Mouse (Mus musculus) forebrain, embryonic 13.5 days (tissue): Measurements from ENCODE around the gene Chrng. TPM values are rescaled to one million over a fixed set of nuclear protein-coding genes. Genes with fewer than 3 reads are reported as not detected.

Experiments
- ATAC-seq: fragments of 200-750 bp; cut with Nextera tagmentation; 2 replicates; pipeline ENCODE4 v1.8.0; 2017
- H3K27ac ChIP-seq: fragments of 300-500 bp; sonication (generic); 2 replicates; pipeline ENCODE4 v1.5.1; 2015; ENCODE audit warnings: inconsistent platforms, mild to moderate bottlenecking, moderate library complexity
- H3K27me3 ChIP-seq: fragments of 300-500 bp; sonication (generic); 2 replicates; pipeline ENCODE4 v1.6.1; 2015; ENCODE audit warnings: mild to moderate bottlenecking, inconsistent platforms
- H3K36me3 ChIP-seq: fragments of 300-500 bp; sonication (generic); 2 replicates; pipeline ENCODE4 v1.6.1; 2015; ENCODE audit warnings: mild to moderate bottlenecking, inconsistent platforms; ENCODE audit not compliant: poor library complexity, severe bottlenecking
- H3K4me1 ChIP-seq: fragments of 300-500 bp; sonication (generic); 2 replicates; pipeline ENCODE4 v1.6.1; 2015; ENCODE audit warnings: inconsistent platforms
- H3K4me2 ChIP-seq: fragments of 300-500 bp; sonication (generic); 2 replicates; pipeline ENCODE4 v1.6.1; 2015; ENCODE audit warnings: inconsistent platforms, mild to moderate bottlenecking, moderate library complexity
- H3K4me3 ChIP-seq: fragments of 300-500 bp; sonication (generic); 2 replicates; pipeline ENCODE4 v1.5.1; 2015; ENCODE audit warnings: mild to moderate bottlenecking, inconsistent platforms
- H3K9ac ChIP-seq: fragments of 300-500 bp; sonication (generic); 2 replicates; pipeline ENCODE4 v1.6.1; 2015; ENCODE audit warnings: mild to moderate bottlenecking, inconsistent platforms
- H3K9me3 ChIP-seq: fragments of 300-500 bp; sonication (generic); replicated peaks from 2 replicates; pipeline ENCODE4 v1.6.1; 2016; ENCODE audit warnings: inconsistent platforms
- WGBS: fragments of 180-500 bp; shearing (Covaris S2); methylation state at CpG from one replicate; pipeline ENCODE4 v1.1.7; 2015; 5-methylcytosine and 5-hydroxymethylcytosine counted together
- polyA plus RNA-seq: library from polyadenylated mRNA; unstranded; fragments of >200 nt; fragmentation: Nextera tagmentation; extraction: Ambion mirVana; gene quantifications from 2 replicates; pipeline ENCODE4 v1.2.1, GENCODE M21; 2015

Gene Chrng
- polyA plus RNA-seq, 1 experiment from 2014 or later: not detected

GRCm38 (mm10) chr1:87201848-87202247 is 2.6 kb upstream of the Chrng start:
- Histone ChIP-seq H3K9me3 (no peaks in the 10 kb centered on the region), H3K4me2 (no peak overlapping the region), H3K27me3 (peaks cover 14% of the 10 kb centered on the region), H3K9ac (no peak overlapping the region), H3K27ac (no peak overlapping the region), H3K36me3 (no peaks in the 10 kb centered on the region), H3K4me3 (no peak overlapping the region), H3K4me1 (no peaks in the 10 kb centered on the region)
- WGBS: 48% methylated on average over 1 of the region's 1 CpGs
- no peak for ATAC-seq

- H3K4me1 ChIP-seq: no peaks in the 10 kb centered on the region
- H3K4me2 ChIP-seq: no peak overlapping the region
- H3K27me3 ChIP-seq: peaks cover 26% of the 10 kb centered on the region
- no peaks in the 10 kb centered on the region for H3K9me3 ChIP-seq
- H3K9ac ChIP-seq: no peak overlapping the region
- no peak overlapping the region for H3K4me3 ChIP-seq
- ATAC-seq: no peak
- 80% methylated on average over 5 of the region's 5 CpGs for WGBS
- no peaks in the 10 kb centered on the region for H3K36me3 ChIP-seq
- H3K27ac ChIP-seq: no peak overlapping the region
These were observed 678 bp upstream of the Chrng start for GRCm38 (mm10) chr1:87203779-87204178.

DNA sequence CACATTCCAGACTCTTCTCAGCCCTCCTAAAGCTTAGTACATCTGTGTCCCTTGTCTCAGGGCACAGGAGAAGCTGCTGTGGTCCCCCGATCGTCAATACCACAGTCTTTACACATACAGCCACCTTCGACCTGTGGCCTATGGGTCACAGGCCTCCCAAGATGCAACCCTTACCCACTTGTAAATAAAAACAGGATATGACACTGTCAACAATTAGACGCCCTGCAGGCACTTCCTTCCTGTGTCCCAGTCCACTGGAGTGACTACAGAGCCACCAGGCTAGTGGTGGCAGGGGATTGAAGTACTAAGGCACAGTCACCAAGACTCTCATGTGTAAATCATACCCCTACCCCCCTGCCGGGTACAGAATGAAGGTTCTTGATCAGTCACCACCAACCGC is 581 bp downstream of the Chrng start:
- H3K9me3 ChIP-seq: no peaks in the 10 kb centered on the region
- H3K4me3 ChIP-seq: no peak overlapping the region
- no peak overlapping the region for H3K4me2 ChIP-seq
- no peaks in the 10 kb centered on the region for H3K36me3 ChIP-seq
- peaks cover 31% of the 10 kb centered on the region for H3K27me3 ChIP-seq
- H3K27ac ChIP-seq: no peak overlapping the region
- no peak overlapping the region for H3K9ac ChIP-seq
- H3K4me1 ChIP-seq: no peaks in the 10 kb centered on the region
- WGBS: 79% methylated on average over 6 of the region's 6 CpGs
- no peak for ATAC-seq

DNA sequence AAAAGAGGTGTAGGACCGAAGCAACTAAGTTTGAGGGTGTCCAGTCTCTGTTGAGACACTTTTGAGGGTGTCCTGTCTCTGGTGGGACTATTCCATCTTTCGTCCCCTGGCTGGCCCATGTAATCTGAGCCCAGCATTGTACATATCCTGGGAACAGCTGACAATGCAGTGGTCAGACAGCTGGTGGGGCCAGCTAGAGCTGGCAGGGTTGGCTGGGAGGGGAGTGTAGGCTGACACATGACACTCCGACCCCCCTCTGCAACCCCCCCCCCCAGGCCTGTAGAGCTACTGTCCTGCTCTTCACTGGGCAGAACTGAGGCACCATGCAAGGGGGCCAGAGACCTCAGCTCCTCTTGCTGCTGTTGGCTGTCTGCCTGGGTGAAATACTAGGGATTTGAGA is 1.0 kb downstream of the Chrng start:
- Histone ChIP-seq H3K4me3 (no peak overlapping the region), H3K36me3 (no peaks in the 10 kb centered on the region), H3K9me3 (no peaks in the 10 kb centered on the region), H3K9ac (no peak overlapping the region), H3K27me3 (peaks cover 31% of the 10 kb centered on the region), H3K4me1 (no peaks in the 10 kb centered on the region), H3K4me2 (no peak overlapping the region), H3K27ac (no peak overlapping the region)
- ATAC-seq: no peak
- WGBS: 58% methylated on average over 3 of the region's 3 CpGs

DNA sequence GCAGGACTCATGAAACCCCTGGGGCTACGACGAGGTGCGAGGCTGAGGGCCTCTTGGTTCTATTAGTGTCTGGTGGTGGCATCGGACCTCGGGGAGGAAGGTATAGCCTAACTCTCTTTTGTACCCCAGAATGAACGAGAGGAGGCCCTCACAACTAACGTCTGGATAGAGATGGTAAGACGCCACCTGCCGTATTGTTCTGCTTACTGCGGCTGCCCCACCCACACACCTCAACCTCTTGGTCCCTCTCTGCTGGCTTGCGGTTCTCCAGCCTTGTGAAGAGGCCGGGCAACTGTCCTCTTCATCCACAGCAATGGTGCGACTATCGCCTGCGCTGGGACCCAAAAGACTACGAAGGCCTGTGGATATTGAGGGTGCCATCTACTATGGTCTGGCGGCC is 1.9 kb downstream of the Chrng start:
- no peaks in the 10 kb centered on the region for H3K4me1 ChIP-seq
- no peaks in the 10 kb centered on the region for H3K36me3 ChIP-seq
- peaks cover 31% of the 10 kb centered on the region for H3K27me3 ChIP-seq
- no peak overlapping the region for H3K27ac ChIP-seq
- 16% methylated on average over 17 of the region's 17 CpGs for WGBS
- ATAC-seq: no peak
- H3K4me2 ChIP-seq: no peak overlapping the region
- no peak overlapping the region for H3K9ac ChIP-seq
- no peak overlapping the region for H3K4me3 ChIP-seq
- no peaks in the 10 kb centered on the region for H3K9me3 ChIP-seq

DNA sequence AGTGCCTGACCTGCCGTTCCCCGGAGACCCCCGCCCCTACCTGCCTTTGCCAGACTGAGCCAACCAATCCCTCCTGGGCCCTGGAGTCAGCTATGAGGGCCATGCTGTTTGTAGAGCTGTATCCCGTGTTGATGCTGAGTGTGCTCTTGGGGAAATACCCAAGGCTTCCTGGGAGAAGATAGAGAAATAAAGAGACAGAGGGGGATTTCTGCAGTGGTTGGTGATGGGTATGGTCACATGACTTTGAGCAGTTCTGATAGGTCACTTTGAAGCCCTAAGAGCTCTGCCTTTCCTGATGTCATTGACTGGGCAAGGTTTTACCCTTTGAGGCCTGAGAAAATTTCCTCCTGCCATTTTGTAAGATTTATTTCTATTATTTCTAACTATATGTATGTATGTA is 7.0 kb downstream of the Chrng start:
- H3K4me1 ChIP-seq: peaks cover 26% of the 10 kb centered on the region
- no peaks in the 10 kb centered on the region for H3K36me3 ChIP-seq
- no peak overlapping the region for H3K27ac ChIP-seq
- H3K9ac ChIP-seq: no peak overlapping the region
- H3K4me2 ChIP-seq: no peak overlapping the region
- ATAC-seq: no peak
- peaks cover 21% of the 10 kb centered on the region for H3K27me3 ChIP-seq
- no peaks in the 10 kb centered on the region for H3K9me3 ChIP-seq
- H3K4me3 ChIP-seq: no peak overlapping the region
- WGBS: 87% methylated on average over 4 of the region's 4 CpGs

DNA sequence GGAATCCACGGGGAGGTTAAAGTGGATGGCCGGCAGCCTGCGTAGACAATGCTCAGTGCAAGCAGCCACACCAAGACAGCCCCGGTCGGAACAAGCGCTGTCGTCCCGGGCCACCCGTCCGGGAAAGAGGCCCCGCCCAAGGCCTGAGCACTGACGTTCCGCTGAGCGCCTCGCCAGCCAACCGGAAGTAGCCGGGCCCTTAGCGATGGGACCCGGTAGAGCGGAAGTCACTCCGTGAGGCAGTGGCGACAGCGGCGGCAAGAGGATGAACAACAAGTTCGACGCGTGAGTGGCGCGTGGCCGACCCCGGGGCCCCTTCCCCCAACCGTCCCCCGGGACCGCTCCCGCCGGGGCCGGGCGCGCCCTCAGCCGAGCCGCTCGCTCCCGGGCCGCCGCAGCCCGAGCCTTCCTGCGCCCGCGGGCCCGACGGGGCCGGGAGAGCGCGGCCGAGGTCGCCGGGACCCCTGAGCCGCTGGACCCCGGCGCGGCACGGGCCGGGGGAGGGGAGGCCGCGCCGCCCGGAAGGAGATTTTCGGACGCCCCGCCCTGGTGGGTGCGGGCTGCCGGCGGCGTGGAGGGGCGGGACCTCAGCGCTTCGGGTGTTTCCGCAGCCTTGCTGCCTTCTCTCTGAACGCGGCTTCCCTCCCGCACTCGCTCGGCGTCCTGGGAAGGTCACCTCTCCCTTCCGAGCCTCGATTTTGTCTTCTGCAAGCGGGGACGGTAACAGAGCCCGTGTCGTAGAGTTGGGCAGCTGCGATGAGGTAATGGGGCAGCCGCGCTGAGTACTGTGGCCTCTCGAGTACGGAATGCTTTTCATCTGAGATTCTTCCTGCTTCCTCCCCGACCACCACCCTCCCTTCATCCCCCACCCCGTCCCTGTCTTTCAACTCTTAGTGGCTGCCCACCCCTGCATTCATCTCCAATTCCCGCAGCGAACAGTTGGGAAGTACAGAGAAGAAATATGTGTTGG is 9.6 kb downstream of the Chrng start, which contains the start of gene Eif4e2:
Eif4e2 (plus strand) TSS at position 180 of the 970 bp plus-strand sequence.
- H3K27ac ChIP-seq: peak within 1 kb of the TSS; percentile 96
- H3K27me3 ChIP-seq: 0 out of 2 replicates have a peak, but pooled peaks cover 4% of the 10 kb centered on the region
- H3K36me3 ChIP-seq: 0 out of 2 replicates have a peak, but pooled peaks cover 3% of the 10 kb centered on the region
- peak; percentile 98 for ATAC-seq
- H3K9me3 ChIP-seq: no peaks in the 10 kb centered on the region
- H3K4me1 ChIP-seq: peaks cover 36% of the 10 kb centered on the region
- under 1% methylated on average over 85 of the region's 99 CpGs for WGBS
- peak within 1 kb of the TSS; percentile 85 for H3K4me3 ChIP-seq
- H3K4me2 ChIP-seq: peak within 1 kb of the TSS; percentile 77
- peak within 1 kb of the TSS; percentile 91 for H3K9ac ChIP-seq

- Histone ChIP-seq H3K27ac (no peak overlapping the region), H3K27me3 (no peaks in the 10 kb centered on the region), H3K9ac (peak overlapping the region; percentile 91), H3K36me3 (peaks cover 8% of the 10 kb centered on the region), H3K4me2 (peak overlapping the region; percentile 77), H3K4me3 (peak overlapping the region; percentile 85), H3K9me3 (no peaks in the 10 kb centered on the region), H3K4me1 (peaks cover 36% of the 10 kb centered on the region)
- WGBS: 34% methylated on average over 4 of the region's 4 CpGs
- ATAC-seq: no peak
These were observed 10.3 kb downstream of the Chrng start for GRCm38 (mm10) chr1:87214748-87215147.

GRCm38 (mm10) chr1:87217938-87218337 is 13.5 kb downstream of the Chrng start:
- Histone ChIP-seq H3K27ac (no peak overlapping the region), H3K4me3 (no peak overlapping the region), H3K27me3 (no peaks in the 10 kb centered on the region), H3K9me3 (no peaks in the 10 kb centered on the region), H3K4me2 (no peak overlapping the region), H3K4me1 (peaks cover 34% of the 10 kb centered on the region), H3K36me3 (peaks cover 40% of the 10 kb centered on the region), H3K9ac (0 out of 2 replicates have a peak overlapping the region, but pooled peaks have one; percentile 9)
- no peak for ATAC-seq
- WGBS: 67% methylated on average over 3 of the region's 3 CpGs

- no peak for ATAC-seq
- Histone ChIP-seq H3K4me2 (no peak overlapping the region), H3K4me3 (no peak overlapping the region), H3K27ac (no peak overlapping the region), H3K36me3 (peaks cover 98% of the 10 kb centered on the region), H3K27me3 (no peaks in the 10 kb centered on the region), H3K9ac (no peak overlapping the region), H3K9me3 (no peaks in the 10 kb centered on the region), H3K4me1 (no peaks in the 10 kb centered on the region)
- WGBS: 98% methylated on average over 8 of the region's 8 CpGs
These were observed 21.3 kb downstream of the Chrng start for GRCm38 (mm10) chr1:87225739-87226138.

- H3K4me1 ChIP-seq: no peaks in the 10 kb centered on the region
- no peak overlapping the region for H3K9ac ChIP-seq
- no peak overlapping the region for H3K4me2 ChIP-seq
- no peak for ATAC-seq
- no peaks in the 10 kb centered on the region for H3K9me3 ChIP-seq
- H3K27ac ChIP-seq: no peak overlapping the region
- H3K4me3 ChIP-seq: no peak overlapping the region
- H3K27me3 ChIP-seq: no peaks in the 10 kb centered on the region
- 100% methylated on average over 1 of the region's 1 CpGs for WGBS
- peaks cover 97% of the 10 kb centered on the region for H3K36me3 ChIP-seq
These were observed 22.1 kb downstream of the Chrng start for GRCm38 (mm10) chr1:87226409-87227159.

DNA sequence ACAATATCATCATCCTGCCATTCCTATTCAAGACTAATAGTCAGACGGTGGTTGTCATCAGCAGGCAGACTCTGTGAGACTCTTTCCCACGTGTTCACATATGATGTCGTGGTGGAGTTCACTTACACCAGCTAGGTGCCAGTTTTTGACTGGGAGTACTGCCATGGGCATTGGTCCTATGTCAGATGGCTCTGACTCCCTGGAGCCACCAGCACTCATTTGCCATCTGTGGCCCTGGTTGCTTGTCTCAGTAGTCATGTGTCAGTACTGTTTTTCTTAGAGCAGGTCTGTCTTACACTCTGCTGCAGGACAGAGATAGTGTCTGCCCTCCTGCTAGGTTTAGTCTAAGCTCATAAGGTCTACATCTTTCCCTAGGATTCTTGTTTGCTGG is 22.7 kb downstream of the Chrng start:
- 93% methylated on average over 3 of the region's 3 CpGs for WGBS
- H3K27me3 ChIP-seq: no peaks in the 10 kb centered on the region
- H3K36me3 ChIP-seq: peaks cover 97% of the 10 kb centered on the region

More for the DNA sequence above, 22.7 kb downstream of the Chrng start:
- no peak for ATAC-seq
- Histone ChIP-seq H3K4me3 (no peak overlapping the region), H3K4me2 (no peak overlapping the region), H3K9me3 (no peaks in the 10 kb centered on the region), H3K9ac (no peak overlapping the region), H3K4me1 (no peaks in the 10 kb centered on the region), H3K27ac (no peak overlapping the region)
